Mouse (Mus musculus): Measurements from ENCODE around the gene Fgd6.
A peak's percentile ranks its signal among the peaks of the same experiment; 100 is the strongest.

Gene Fgd6

GRCm38 (mm10) chr10:94140227-94140931 lies 104.6 kb downstream of the Fgd6 start:
- no peak for DNase-seq

- no peak for DNase-seq
Observed at GRCm38 (mm10) chr10:94142427-94142826, 106.6 kb downstream of the Fgd6 start.

GRCm38 (mm10) chr10:94144581-94144980 lies 108.8 kb downstream of the Fgd6 start:
- DNase-seq, result peak; percentile 21

- DNase-seq, result no peak
Observed at GRCm38 (mm10) chr10:94147391-94147755, 111.6 kb downstream of the Fgd6 start.

GRCm38 (mm10) chr10:94147756-94148531 lies 112.1 kb downstream of the Fgd6 start, which contains the start of gene Nr2c1:
TSS of gene Nr2c1 (plus strand) at chr10:94148023.
- DNase-seq, result peak; percentile 94

GRCm38 (mm10) chr10:94151488-94151887 lies 115.7 kb downstream of the Fgd6 start:
- DNase-seq, result no peak

GRCm38 (mm10) chr10:94153841-94154240 lies 118.0 kb downstream of the Fgd6 start:
- DNase-seq, result no peak

GRCm38 (mm10) chr10:94158962-94159361 lies 123.2 kb downstream of the Fgd6 start:
- no peak for DNase-seq

GRCm38 (mm10) chr10:94159406-94159805 lies 123.6 kb downstream of the Fgd6 start:
- DNase-seq, result no peak

GRCm38 (mm10) chr10:94161051-94161765 lies 125.4 kb downstream of the Fgd6 start:
- DNase-seq, result no peak

- DNase-seq, result no peak
Observed at GRCm38 (mm10) chr10:94162031-94162430, 126.2 kb downstream of the Fgd6 start.

- DNase-seq, result no peak
Observed at GRCm38 (mm10) chr10:94164104-94164845, 128.5 kb downstream of the Fgd6 start.

- DNase-seq, result no peak
Observed at GRCm38 (mm10) chr10:94165426-94165825, 129.6 kb downstream of the Fgd6 start.

GRCm38 (mm10) chr10:94167051-94167750 lies 131.4 kb downstream of the Fgd6 start:
- DNase-seq, result no peak

GRCm38 (mm10) chr10:94171440-94172130 lies 135.8 kb downstream of the Fgd6 start:
- DNase-seq, result peak; percentile 10

- DNase-seq, result no peak
Observed at GRCm38 (mm10) chr10:94172137-94172536, 136.3 kb downstream of the Fgd6 start.

GRCm38 (mm10) chr10:94172706-94173105 lies 136.9 kb downstream of the Fgd6 start:
- DNase-seq, result no peak

- no peak for DNase-seq
Observed at GRCm38 (mm10) chr10:94174652-94175051, 138.9 kb downstream of the Fgd6 start.

- DNase-seq, result no peak
Observed at GRCm38 (mm10) chr10:94183199-94183598, 147.4 kb downstream of the Fgd6 start.

Measured in lung, postnatal 10 days (tissue).